Mouse (Mus musculus) kidney, adult 9 months (tissue): Measurements from ENCODE around the gene Itgal.
A peak's percentile ranks its signal among the peaks of the same experiment; 100 is the strongest.
"Not testable (repeated sequence)": the region's sequence is repeated elsewhere in the genome, so short reads cannot be mapped to it uniquely, and the experiment has no call there.

ENCODE experiments used
- DNase-seq: peaks from one replicate; pipeline ENCODE4 v3.0.0; 2022

The Itgal gene

DNA sequence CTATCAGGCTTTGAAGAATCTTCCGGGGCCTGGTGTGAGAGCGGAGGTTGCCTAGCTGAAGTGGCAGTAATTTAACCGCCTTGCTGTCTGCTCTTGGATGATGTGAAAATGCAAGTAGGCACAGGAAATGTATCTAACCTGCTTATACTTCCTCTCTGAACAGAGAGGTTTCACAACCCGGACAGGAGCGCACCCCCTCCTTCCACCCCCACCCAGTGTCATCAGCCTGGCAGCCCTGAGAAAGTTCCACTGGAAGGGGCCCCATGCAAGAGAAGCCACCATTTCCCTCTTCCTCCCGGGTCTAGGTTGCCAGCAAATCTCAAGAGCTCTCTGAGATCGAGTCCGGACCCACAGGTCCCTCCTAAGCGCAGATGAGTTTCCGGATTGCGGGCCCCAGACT, at the start of gene Itgal:
Itgal (plus strand) TSS at position 163 of the 400 bp plus-strand sequence.
- no peak for DNase-seq

DNA sequence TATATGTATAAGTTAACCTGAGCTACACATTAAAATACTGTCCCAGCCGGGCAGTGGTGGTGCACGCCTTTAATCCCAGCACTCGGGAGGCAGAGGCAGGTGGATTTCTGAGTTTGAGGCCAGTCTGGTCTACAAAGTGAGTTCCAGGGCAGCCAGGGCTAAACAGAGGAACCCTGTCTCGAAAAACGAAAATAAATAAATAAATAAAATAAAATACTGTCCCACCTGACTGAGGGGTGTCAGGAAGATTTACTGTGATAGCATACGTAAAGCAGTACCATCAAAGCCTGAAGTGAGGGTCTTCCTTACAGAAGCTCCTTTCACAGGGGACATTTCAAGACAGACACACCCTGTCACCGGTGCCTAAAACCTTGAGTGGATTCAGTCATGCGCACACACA, 45.5 kb upstream of the Itgal start:
- DNase-seq: not testable (repeated sequence)

DNA sequence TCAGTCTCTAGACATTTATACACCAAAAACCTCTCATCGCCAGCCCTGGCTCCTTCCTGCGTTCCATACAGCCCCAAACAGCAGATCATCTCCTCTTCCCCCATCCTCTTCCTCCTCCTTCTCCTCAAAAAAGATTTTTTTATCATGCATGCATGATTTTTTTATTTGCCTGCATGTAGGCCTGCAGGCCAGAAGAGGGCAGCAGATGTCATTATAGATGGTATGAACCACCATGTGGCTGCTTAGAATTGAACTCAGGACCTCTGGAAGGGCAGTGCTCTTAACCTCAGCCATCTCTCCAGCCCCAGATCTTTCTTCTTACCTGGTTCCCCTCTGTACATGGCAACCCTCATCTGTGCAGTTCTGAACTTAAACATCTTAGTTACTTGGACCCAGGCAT, 43.6 kb upstream of the Itgal start:
- no peak for DNase-seq

DNA sequence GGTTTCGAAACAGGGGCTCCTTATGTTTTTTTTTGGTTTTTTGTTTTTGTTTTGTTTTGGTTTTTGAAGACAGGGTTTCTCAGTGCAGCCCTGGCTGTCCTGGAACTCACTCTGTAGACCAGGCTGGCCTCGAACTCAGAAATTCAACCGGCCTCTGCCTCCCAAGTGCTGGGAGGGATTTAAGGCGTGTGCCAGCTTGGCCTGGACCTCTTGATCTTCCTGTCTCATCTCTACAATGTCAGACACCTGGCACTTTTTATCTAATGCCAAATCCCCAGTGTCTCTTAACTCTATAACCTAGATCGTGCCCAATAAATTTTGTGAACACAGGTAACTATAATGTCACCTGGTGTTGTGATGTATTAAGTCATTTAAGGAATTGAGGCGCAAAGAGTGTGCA, 42.7 kb upstream of the Itgal start:
- no peak for DNase-seq

DNA sequence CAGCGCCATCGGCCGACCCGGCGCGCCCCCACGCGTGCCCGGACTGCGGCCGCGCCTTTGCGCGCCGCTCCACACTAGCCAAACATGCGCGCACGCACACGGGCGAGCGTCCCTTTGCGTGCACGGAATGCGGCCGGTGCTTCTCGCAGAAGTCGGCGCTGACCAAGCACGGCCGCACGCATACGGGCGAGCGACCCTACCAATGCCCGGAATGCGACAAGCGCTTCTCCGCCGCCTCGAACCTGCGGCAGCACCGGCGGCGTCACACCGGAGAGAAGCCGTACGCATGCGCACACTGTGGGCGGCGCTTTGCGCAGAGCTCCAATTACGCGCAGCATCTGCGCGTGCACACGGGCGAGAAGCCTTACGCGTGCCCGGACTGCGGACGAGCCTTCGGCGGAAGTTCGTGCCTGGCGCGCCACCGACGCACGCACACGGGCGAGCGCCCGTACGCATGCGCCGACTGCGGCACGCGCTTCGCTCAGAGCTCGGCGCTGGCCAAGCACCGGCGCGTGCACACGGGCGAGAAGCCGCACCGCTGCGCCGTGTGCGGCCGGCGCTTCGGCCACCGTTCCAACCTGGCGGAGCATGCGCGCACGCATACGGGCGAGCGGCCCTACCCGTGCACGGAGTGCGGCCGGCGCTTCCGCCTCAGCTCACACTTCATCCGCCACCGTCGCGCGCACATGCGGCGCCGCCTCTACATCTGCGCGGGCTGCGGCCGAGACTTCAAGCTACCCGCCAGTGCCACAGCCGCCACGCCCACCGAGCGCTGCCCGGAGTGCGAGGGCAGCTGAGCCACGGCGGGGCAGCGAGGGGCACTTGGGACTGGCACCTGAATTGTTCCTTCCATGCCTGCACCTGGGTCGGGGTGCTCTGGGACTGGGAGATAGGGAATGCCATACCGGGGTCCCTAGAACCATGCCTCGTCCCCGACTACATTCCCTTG, 42.0 kb upstream of the Itgal start:
- DNase-seq: peak; percentile 94

DNA sequence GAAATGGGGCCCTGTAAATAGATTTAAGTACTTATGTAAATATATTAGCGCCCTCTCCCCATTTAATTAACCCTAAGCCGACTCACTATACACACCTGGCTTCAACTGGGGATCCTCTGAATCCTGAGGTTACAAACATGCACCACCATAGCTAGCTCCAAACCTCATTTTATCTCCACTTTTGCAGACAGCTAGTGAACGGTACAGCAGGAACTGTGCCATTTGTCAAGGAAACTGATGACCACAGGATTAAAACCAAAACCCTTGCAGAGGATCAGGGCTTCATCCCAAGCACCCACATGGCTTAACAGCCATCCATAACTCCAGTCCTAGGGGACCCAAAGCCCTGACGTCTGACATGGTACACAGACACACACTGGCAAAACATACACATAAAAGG, 41.1 kb upstream of the Itgal start:
- DNase-seq: no peak

DNA sequence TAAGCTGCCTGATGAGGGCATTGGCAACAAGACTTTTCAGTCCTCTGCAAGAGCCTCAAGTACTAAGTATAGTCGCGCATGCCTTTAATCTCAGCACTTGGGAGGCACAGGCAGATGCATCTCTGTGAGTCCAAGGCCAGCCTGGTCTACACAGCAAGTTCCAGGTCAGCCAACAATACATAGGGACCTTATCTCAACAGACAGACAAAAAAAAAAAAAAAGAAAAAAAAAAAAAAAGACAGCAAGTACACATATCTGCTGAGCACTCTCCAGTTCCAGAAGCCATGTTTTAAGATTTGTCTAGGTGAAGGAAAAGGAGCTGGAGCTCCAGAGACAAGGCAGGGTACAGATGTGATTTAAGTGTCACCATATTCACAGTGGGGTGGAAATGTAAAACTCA, 40.1 kb upstream of the Itgal start:
- DNase-seq: no peak

DNA sequence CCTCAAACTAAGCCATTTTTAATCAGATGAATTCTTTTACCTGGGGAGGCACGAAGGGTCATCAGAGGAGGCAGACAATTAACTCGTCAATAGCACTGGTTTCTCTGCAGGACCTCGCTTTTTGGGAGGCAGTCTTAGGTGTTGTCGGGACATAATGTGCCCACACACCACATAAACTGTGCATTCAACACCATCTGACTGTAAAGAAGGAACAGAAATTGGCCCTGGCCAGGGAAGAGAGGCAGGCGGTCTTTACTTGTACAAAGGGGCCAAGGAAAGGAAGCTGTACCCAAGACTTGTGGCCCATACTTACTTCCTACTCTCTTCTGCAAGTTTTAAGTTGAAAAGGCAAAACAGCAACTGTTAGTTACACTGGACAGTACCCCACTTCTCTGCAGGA, 39.5 kb upstream of the Itgal start:
- no peak for DNase-seq

DNA sequence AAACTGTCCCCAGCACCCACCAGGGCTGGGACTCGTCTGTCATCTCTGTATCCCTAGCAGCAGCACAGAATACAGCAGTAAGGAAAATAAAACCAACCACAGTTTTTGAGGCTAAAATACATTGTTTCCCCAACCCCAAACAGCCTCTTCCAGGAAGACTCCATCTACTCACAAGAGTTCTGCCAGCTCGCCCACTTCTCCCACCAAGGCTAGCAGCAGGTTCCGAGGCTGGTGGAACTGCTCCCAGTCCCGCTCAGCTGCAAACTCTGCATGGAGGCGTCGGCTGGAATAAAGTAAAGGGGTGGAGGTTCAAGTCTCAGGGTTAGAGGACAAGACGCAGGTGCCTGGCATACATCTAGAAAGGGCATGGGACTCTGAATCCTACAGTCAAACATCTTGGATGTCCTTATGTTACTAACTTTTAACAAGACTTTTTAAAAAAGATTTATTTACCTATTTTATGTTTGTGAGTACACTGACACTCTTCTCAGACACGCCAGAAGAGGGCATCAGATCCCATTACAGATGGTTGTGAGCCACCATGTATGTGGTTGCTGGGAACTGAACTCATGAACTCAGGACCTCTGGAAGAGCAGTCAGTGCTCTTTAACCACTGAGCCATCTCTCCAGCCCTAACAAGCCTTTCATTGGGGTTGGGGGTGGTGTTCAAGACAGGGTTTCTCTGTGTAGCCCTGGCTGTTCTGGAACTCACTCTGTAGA, 36.7 kb upstream of the Itgal start:
- DNase-seq: no peak

DNA sequence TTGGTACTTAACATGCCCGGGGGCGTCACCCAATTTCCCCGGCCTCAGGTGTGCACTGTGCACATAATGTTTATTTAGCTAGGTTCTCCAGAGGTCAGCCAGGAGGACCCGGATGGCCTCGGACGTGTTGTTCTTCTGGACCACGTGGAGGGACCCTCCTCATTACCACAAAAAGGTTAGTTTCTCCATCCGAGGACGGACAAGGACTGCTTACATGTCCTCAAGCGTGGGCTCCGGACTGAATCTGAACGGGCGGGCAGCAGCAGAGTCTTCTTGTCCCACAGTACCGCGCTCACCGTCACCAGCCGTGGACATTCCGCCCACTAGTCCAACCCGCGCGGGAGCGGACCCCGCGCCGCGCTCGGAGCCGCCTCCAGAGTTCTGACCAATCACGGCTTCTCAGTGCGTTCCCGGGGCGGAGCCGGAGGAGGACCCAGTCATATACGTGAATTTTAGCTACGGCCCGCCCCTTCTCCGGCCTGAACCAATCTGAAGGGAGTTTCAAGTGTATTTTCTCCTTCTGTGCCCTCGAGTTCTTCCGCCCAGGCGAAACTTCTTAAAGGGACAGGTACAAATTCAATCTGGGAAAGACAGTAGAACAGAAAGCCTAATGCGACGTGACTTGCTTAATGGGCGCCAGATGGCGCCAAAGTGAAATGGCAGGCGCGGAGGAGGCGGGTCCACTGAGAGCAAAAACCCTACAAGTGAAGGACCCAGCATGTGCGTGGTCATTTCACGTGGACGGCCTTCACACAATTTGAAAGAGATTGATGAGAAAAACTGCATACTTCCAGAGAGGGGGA, 35.5 kb upstream of the Itgal start, which contains the start of gene Dctpp1:
Dctpp1 (minus strand) TSS at position 401 of the 803 bp plus-strand sequence.
- DNase-seq: peak; percentile 100

DNA sequence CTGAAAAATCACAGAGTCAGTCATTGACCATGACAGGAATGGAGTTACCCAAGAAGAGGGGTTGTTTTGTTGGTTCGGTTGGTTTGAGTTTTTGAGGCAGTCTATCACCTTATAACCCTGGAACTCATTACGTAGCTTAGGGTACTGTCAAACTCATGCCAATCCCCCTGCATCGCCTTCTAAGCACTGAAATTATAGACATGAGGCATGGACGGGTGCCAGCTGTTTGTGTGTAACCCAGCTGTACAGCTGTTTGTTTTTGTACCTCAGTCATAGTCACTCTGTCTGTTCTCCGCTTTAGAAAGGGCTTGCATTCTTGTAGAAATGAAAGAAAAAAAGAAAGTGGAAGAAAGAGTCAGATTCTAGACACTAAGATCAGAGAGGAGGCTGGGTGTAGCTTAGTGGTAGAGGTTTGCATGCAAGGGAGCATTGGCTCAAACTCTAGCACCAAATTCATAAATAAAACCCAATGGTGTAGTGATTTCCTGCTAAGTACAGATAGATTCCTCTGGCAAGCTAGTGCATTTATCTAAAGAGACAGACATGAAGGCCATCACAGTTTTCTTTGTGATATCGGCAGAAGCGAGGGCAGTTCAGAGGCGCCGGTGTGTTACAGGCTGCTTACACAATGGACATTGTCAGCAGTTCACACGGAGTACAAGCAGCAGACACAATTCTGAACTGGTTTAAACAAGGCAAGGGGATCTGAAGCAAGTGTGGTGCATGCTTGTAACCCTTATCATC, 33.7 kb upstream of the Itgal start:
- no peak for DNase-seq

DNA sequence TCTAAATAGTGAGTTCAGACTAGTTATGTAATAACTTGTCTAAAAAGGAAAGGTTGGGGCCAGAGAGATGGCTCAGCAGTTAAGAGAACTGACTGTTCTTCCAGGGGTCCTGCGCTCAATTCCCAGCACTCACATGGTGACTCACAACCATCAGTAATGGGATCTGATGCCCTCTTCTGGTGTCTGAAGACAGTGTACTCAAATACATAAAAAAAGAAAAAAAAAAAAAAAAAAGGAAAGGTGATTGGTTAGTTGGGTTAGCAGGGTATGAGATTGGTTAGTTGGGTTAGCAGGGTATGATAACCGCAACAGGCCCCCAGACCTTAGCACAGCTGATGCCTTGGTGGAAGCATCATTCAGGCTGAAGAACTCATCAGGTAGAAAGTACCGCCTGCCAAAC, 32.5 kb upstream of the Itgal start:
- no peak for DNase-seq

DNA sequence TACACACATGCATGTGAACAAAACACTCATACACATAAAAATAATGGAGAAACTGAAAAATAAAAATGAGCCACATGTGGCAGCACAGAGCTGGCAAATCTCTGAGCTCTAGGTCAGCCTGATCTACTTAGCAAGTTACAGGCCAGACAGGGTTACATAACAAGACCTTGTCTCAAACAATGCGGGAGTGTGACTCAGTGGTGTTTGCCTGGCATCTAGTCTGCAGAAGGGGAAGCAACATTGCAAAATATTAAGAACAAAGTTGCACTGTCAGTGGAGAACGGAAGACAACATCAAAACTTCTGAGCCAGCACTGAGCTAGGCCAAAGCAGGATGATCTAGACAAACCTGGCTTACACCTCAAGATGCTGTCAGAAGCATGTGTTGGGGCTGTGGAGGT, 25.8 kb upstream of the Itgal start:
- DNase-seq: peak; percentile 32

DNA sequence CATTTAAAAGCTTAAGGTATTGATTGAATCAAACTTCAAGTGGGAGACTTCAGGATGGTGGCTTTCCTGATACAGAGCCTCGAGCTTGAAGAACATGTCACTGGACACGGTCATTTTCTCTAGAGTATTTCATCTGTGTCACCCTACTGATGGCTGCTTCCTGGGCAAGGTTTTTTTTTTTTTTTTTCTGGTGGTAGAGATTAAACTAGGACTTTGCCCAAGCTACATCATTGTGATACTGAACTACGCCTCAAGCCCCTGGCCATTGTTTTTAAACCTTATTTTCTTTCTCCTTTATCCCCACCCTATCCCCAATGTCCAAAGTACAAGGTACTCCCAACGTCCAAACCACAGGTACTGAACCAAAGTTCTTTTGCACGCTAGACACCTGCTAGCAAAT, 25.4 kb upstream of the Itgal start:
- DNase-seq: peak; percentile 41

DNA sequence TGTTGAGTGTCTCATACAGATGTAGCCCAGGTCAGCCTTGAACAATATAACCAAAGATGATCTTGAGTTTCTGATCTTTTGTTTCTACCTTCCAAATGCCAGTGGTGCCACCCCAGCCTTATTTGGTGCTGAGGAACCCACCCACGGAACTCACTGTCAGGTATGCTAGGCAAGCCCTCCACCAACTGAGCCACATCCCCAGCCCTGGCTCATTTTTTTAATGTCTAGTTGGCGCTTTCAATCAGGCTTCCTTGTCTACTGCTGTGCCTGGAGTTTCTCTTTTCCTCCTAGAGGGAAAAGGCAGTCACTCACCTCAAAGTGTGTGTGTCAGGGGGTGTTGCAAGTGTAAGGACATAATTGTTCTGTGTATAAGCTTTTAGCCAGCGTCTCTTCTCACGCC, 25.0 kb upstream of the Itgal start:
- no peak for DNase-seq

DNA sequence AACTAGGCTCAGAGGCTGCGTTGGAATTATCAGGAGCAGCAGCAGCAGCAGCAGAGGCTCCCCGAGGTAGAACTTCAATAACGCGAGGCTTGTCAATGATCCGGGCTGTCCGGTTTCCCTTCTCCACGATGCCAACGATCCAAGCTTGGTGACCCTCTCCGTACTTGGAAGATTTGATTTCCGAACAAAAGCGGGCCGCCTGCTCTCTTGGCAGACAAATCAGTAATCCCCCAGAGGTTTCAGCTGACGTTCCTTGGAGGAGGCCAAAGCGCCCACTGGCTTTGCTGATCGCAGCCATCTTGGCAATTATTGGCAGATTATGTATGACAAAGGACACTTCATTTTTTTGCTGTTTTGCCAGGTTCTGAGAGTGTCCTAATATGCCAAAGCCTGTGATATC, 23.5 kb upstream of the Itgal start:
- DNase-seq: no peak

DNA sequence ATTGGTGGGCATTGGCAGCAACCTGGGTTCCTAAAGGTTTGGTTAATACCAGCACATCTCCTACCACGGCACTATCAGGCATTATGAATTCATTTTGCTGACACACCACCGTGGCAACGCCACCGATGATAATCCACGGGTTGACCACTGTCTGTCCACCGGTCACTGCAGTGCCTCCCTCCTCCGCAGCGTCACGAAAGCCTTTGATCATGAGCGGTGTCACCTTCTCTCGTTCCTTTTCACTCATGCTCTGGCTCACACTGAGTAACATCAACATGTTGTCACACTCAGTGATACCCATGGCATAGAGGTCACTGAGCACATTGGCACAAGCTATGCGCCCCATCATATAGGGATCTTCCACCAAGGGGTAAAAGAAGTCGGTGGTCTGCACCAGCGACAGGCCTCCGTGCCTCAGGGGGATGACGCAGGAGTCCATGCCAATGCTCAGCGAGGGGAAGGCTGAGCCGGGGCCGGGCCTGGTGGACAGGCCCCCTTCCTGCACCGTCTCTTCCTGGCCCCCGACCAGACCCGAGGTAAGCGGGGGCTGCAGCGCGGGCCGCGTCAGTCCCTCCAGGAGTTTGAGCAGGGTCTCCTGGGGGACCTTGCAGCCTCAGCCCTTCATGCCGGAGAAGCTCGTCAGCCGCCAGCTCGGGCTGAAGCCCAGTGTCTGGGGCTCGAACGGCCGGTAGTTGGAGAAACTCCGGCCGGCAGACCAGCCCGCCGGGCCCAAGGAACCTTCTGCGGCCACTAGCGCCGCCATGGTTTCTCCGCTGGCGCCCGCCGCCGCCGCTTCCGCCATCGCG, 22.7 kb upstream of the Itgal start:
- no peak for DNase-seq

DNA sequence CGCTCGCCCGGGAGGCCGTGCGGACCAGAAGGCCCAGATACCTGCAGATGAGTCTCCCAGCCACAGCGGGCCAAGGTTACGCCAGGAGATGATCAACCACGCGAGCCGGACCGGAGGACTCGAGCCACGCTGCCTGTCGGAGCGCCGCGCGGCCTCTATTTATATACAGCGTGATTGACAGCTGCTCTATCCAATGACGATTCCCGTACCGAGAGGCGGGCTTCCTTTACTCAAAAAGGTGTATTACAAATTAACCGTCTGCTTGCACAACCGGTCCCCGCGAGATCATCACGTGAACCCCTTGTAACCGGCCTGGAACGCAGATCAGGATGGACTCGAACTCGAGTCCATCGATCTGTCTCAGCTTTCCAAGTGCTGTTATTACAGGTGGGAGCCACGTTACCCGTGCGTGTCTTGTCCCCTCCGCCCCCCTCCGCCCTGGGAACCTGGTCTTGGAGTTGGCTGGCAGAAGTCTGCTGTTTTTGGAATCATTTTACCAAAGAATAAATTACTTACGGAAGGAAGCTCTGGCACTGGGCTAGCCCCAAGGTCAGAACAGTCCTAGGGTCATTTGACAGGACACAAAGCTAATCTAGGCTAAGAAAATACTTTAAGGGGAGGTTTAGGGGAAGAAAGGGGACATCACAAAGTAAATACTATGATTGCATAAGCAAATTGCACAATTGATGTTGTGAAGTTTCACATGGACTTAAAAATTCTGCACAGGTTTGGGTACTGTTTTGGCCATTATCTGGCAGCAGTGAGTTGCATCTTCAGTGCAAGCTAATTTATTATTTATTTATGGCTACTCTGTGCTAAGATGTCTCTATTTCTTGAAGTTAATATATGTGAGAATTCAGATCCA, 21.9 kb upstream of the Itgal start, which contains the start of gene Sephs2:
Sephs2 (minus strand) TSS at position 131 of the 865 bp plus-strand sequence.
- DNase-seq: peak; percentile 99

DNA sequence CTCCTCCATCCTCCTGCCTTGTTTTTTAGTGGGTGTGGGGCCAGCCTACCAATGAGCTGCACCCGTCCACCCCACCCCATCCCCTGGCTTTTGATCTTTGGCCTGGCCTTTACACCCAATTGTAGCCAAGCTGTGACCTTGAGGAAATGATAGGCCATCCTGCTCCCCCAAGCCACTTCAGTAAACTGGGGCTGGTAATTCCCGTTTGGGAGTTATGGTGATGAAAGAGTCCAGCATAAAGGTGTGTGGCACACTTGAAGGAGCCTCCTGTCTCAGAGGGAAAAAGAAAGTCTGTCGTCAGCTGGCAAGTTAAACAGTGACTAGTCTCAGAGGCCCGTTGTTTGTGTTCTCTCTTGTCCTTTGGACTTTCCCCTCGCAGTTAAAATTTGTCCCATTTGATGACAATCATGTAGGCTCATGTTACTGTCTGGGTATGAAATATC, 19.5 kb upstream of the Itgal start:
- DNase-seq: peak; percentile 93

DNA sequence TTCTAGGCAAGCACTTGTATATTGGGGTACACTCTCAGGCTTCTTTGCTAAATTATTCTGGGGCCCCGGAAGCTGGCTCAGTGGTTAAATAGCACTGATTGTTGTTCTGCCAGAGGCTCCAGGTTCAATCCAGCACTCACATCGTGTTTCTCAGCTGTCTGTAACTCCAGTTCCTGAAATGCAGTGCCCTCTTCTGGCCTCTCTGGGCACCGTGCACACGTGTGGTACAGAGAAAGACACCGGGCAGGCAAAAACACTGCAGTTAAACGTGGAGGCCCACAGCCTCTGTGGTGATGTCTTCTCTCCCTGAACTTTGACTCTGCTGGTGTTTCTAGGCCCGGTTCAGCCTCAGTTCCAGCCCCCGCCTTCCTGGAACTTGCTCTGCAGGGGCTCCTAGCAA, 17.7 kb upstream of the Itgal start:
- DNase-seq: peak; percentile 81
